Comparison of ENCODE assay signal across 24 mouse cellular contexts in the genomic region with DNA sequence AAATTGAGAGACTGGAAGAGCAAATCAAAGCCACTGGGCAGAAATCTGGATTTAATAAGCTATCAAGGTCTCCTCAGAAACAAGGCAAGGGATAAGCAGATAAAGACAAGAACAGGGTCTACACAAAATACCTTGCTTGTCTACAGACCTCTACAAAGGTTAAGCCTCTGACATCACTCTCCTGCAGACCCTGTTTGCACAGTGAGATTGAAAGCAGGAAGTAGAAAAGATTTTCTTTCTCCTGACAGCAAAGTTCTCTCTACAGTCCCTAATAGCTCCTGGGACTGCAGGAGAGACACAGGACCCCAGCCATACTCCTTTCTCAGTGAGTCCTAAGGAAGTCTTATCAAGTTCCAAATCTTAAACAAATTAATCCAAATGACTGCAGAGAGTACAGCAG. TPM values are rescaled to one million over a fixed set of nuclear protein-coding genes. Genes with fewer than 3 reads are reported as not detected.
DNase-seq lines count a peak whose midpoint lies in the region; ATAC-seq and TF ChIP-seq lines count a peak whose summit lies in the region.
"Had no signal": no experiment of that assay in that cellular context is flagged by ENCODE, and none has a peak within 500 bp of the region (broad histone marks: within the 10 kb centered on the region; RNA-seq: fewer than 3 reads in every experiment).

No protein-coding gene starts in this region.

- peak overlapping the region; percentile 34 for H3K27ac ChIP-seq in liver, adult 2 months (replicated peaks; ENCODE audit: insufficient read depth, low read depth, low read length)
- H3K27ac ChIP-seq in intestine, embryonic 16.5 days (ENCODE audit: low read length), result no peak overlapping the region
- peak overlapping the region; percentile 40; the same call in 1 of the 2 replicates for H3K27ac ChIP-seq in stomach, embryonic 16.5 days (ENCODE audit: low read length)
- no peak overlapping the region for H3K27ac ChIP-seq in forebrain, postnatal 0 days (ENCODE audit: low read depth, low read length)
- H3K27ac ChIP-seq: embryonic facial prominence, embryonic 15.5 days; forebrain, embryonic 10.5 days; heart, embryonic 10.5 days; hindbrain, embryonic 12.5 days had no signal

- no peak overlapping the region for H3K4me3 ChIP-seq in liver, adult 2 months (ENCODE audit: insufficient read depth, low read depth, low read length)
- H3K4me3 ChIP-seq in intestine, embryonic 16.5 days (ENCODE audit: low read length), result no peak overlapping the region
- no peak overlapping the region for H3K4me3 ChIP-seq in stomach, embryonic 16.5 days (replicated peaks; ENCODE audit: low read length)
- no peak overlapping the region for H3K4me3 ChIP-seq in forebrain, postnatal 0 days (ENCODE audit: low read depth, low read length)
- H3K4me3 ChIP-seq: embryonic facial prominence, embryonic 15.5 days; erythroblast, embryonic 14.5 days; forebrain, embryonic 10.5 days; heart, embryonic 10.5 days; hindbrain, embryonic 12.5 days had no signal

- H3K9ac ChIP-seq in liver, adult 2 months (ENCODE audit: low read depth, low read length), result peak overlapping the region; percentile 32; the same call in 1 of the 2 replicates
- no peak overlapping the region for H3K9ac ChIP-seq in intestine, embryonic 16.5 days (ENCODE audit: low read depth, low read length)
- H3K9ac ChIP-seq in stomach, embryonic 16.5 days (ENCODE audit: low read length), result no peak overlapping the region
- H3K9ac ChIP-seq in forebrain, postnatal 0 days, result no peak overlapping the region
- H3K9ac ChIP-seq: embryonic facial prominence, embryonic 15.5 days; hindbrain, embryonic 12.5 days had no signal

- no peaks in the 10 kb centered on the region for H3K9me3 ChIP-seq in intestine, embryonic 16.5 days (ENCODE audit: control insufficient read depth, low read length)
- no peaks in the 10 kb centered on the region for H3K9me3 ChIP-seq in stomach, embryonic 16.5 days (replicated peaks; ENCODE audit: control insufficient read depth, low read length)
- no peaks in the 10 kb centered on the region for H3K9me3 ChIP-seq in forebrain, postnatal 0 days (ENCODE audit: low read length)
- H3K9me3 ChIP-seq: embryonic facial prominence, embryonic 15.5 days; forebrain, embryonic 10.5 days; G1E; heart, embryonic 10.5 days; hindbrain, embryonic 12.5 days had no signal

- no peaks in the 10 kb centered on the region for H3K27me3 ChIP-seq in liver, adult 2 months (ENCODE audit: control insufficient read depth, insufficient read depth, low read length)
- H3K27me3 ChIP-seq in intestine, embryonic 16.5 days (replicated peaks; ENCODE audit: control insufficient read depth, insufficient read depth, low read length), result no peaks in the 10 kb centered on the region
- no peaks in the 10 kb centered on the region for H3K27me3 ChIP-seq in stomach, embryonic 16.5 days (ENCODE audit: control insufficient read depth, insufficient read depth, low read length)
- no peaks in the 10 kb centered on the region for H3K27me3 ChIP-seq in forebrain, postnatal 0 days (ENCODE audit: insufficient read depth, low read length)
- H3K27me3 ChIP-seq: embryonic facial prominence, embryonic 15.5 days; hindbrain, embryonic 12.5 days had no signal

- H3K4me1 ChIP-seq in liver, adult 2 months (ENCODE audit: control insufficient read depth, insufficient read depth, low read length), result peaks cover 35% of the 10 kb centered on the region
- H3K4me1 ChIP-seq in intestine, embryonic 16.5 days (ENCODE audit: control insufficient read depth, insufficient read depth, low read length), result no peaks in the 10 kb centered on the region
- H3K4me1 ChIP-seq in stomach, embryonic 16.5 days (ENCODE audit: control insufficient read depth, insufficient read depth, low read length), result no peaks in the 10 kb centered on the region
- no peaks in the 10 kb centered on the region for H3K4me1 ChIP-seq in forebrain, postnatal 0 days (ENCODE audit: insufficient read depth)
- H3K4me1 ChIP-seq: embryonic facial prominence, embryonic 15.5 days; forebrain, embryonic 10.5 days; heart, embryonic 10.5 days; hindbrain, embryonic 12.5 days had no signal

- DNase-seq in liver, adult 2 months (ENCODE audit: extremely low read depth, low read depth, low spot score), result no peak
- DNase-seq in liver (no peak), A20 (ENCODE audit: low read depth, low spot score) (peak; percentile 23)
- DNase-seq in heart, adult 18-20 months, result no peak
- DNase-seq in forebrain, postnatal 0 days, result no peak
- DNase-seq: adrenal gland, postnatal 10 days; cerebellum, adult 11 months; cerebellum, adult 8-10 months; cerebellum, postnatal 14 days; embryo, embryonic 11 days; gastrocnemius, postnatal 36 days; heart, adult 11 months; heart, postnatal 10 days; heart, postnatal 4 days had no signal

- peaks cover 37% of the 10 kb centered on the region for H3K36me3 ChIP-seq in liver, adult 2 months (ENCODE audit: control insufficient read depth, insufficient read depth, low read length)
- H3K36me3 ChIP-seq in intestine, embryonic 16.5 days (ENCODE audit: control insufficient read depth, insufficient read depth, low read length), result no peaks in the 10 kb centered on the region
- no peaks in the 10 kb centered on the region for H3K36me3 ChIP-seq in stomach, embryonic 16.5 days (ENCODE audit: control insufficient read depth, insufficient read depth, low read length)
- H3K36me3 ChIP-seq in forebrain, postnatal 0 days (ENCODE audit: insufficient read depth), result peaks cover 24% of the 10 kb centered on the region

- no peak overlapping the region for H3K4me2 ChIP-seq in intestine, embryonic 16.5 days (ENCODE audit: low read depth, low read length)
- no peak overlapping the region for H3K4me2 ChIP-seq in stomach, embryonic 16.5 days (ENCODE audit: low read depth, low read length)
- no peak overlapping the region for H3K4me2 ChIP-seq in forebrain, postnatal 0 days (ENCODE audit: low read depth)
- H3K4me2 ChIP-seq: embryonic facial prominence, embryonic 15.5 days; hindbrain, embryonic 12.5 days had no signal

- no peak for TF ChIP-seq POLR2A in liver, adult 2 months (IDR thresholded peaks at IDR 0.05; ENCODE audit: extremely low read depth, insufficient read depth, low read length)

- peak; percentile 62 for ATAC-seq in intestine, embryonic 16.5 days
- peak; percentile 56; the same call in 1 of the 2 replicates for ATAC-seq in stomach, embryonic 16.5 days (ENCODE audit: insufficient read depth, low FRiP score)
- no peak for ATAC-seq in forebrain, postnatal 0 days
- ATAC-seq: forebrain, embryonic 14.5 days had no signal

- no peak for TF ChIP-seq CTCF in liver, adult 2 months (IDR thresholded peaks at IDR 0.05; ENCODE audit: low read depth, low read length)
- no peak for TF ChIP-seq CTCF in forebrain, postnatal 0 days (IDR thresholded peaks at IDR 0.05; ENCODE audit: low read depth)

- H3K79me2 ChIP-seq in liver, adult 2 months (ENCODE audit: control insufficient read depth, insufficient read depth, low read length), result peaks cover 18% of the 10 kb centered on the region; the same call in 1 of the 2 replicates

RNA-seq across cellular contexts. Expression of a gene that starts 3.4 kb away (rescaled TPM):
- 636 and 666 TPM in 2 replicates for total RNA-seq in liver, adult 2 months (2014; rRNA removed)
- 368 and 398 TPM in 2 replicates for polyA plus RNA-seq in liver, adult 2 months (2012; rRNA removed)
- polyA plus RNA-seq in intestine, embryonic 16.5 days (2015; fragmentation: Nextera tagmentation; extraction: Ambion mirVana), result 2.0 and 4.8 TPM in 2 replicates
- polyA plus RNA-seq in stomach, embryonic 16.5 days (2015; fragmentation: Nextera tagmentation; extraction: Ambion mirVana), result 7.8 and 10.7 TPM in 2 replicates
- 1 to 10 TPM; 1.2 to 1.3 TPM for total RNA-seq in heart, adult 18-20 months (2021)
- 3.7 and 4.2 TPM in 2 replicates for total RNA-seq in forebrain, postnatal 0 days (2014; rRNA removed)
- polyA plus RNA-seq in forebrain, postnatal 0 days (2015; fragmentation: Nextera tagmentation; extraction: Ambion mirVana), result 5.0 and 5.8 TPM in 2 replicates
- total RNA-seq: gastrocnemius, adult 8-10 months had no signal
- polyA plus RNA-seq: erythroblast, embryonic 14.5 days; G1E had no signal

RNA-seq across cellular contexts. Expression of a gene that starts 58.7 kb away (rescaled TPM):
- 0.37 and 0.87 TPM in 2 replicates for total RNA-seq in liver, adult 2 months (2014; rRNA removed)
- polyA plus RNA-seq in liver, adult 2 months (2012; rRNA removed), result 0.97 and 1.4 TPM in 2 replicates
- 14.5 and 15.2 TPM in 2 replicates for polyA plus RNA-seq in intestine, embryonic 16.5 days (2015; fragmentation: Nextera tagmentation; extraction: Ambion mirVana)
- 13.4 and 16.3 TPM in 2 replicates for polyA plus RNA-seq in stomach, embryonic 16.5 days (2015; fragmentation: Nextera tagmentation; extraction: Ambion mirVana)
- total RNA-seq in heart, adult 18-20 months (2021), result 1 to 10 TPM; 1.2 to 1.6 TPM
- total RNA-seq in forebrain, postnatal 0 days (2014; rRNA removed), result 55.2 and 71.0 TPM in 2 replicates
- polyA plus RNA-seq in forebrain, postnatal 0 days (2015; fragmentation: Nextera tagmentation; extraction: Ambion mirVana), result 36.2 and 53.5 TPM in 2 replicates

Comparison
In these comparisons a context has a peak if more than half of its experiments do, and no peak if none do; other contexts are left out.
1. H3K27ac ChIP-seq: peak in liver, adult 2 months (single experiment) and stomach, embryonic 16.5 days (single experiment); none in intestine, embryonic 16.5 days (single experiment) and forebrain, postnatal 0 days (single experiment).
2. RNA of a gene that starts 3.4 kb away (polyA plus RNA-seq): 368 to 398 TPM in liver, adult 2 months; 7.8 to 10.7 TPM in stomach, embryonic 16.5 days, 5.0 to 5.8 TPM in forebrain, postnatal 0 days and 2.0 to 4.8 TPM in intestine, embryonic 16.5 days; every median in the first group is over 10 times any median in the second.